Mouse (Mus musculus) spleen, adult 12 weeks (tissue): ENCODE data around the gene Klrb1c.
"Not testable (repeated sequence)": the region's sequence is repeated elsewhere in the genome, so short reads cannot be mapped to it uniquely, and the experiment has no call there.

Experiments
- DNase-seq: peaks from one replicate; pipeline ENCODE4 v3.0.0; 2022; ENCODE audit warnings: low spot score

The Klrb1c gene

DNA sequence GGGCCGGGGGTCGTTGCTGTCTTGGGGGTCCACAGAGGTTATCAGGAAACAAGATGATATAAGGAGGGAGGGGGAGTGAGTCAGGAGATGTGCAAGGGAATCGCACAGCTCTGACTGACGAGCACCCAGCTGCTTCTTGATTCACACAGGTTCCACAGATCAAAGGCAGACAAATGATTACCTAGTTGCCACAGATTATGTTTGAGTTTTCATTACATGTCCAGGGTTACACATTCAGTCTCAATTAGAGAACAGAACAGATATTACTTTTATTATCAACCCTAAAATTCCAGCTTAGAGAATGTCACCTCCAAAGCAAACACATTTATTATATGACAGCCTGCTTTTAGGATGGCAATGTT is 33.6 kb downstream of the Klrb1c start:
- DNase-seq: not testable (repeated sequence)

DNA sequence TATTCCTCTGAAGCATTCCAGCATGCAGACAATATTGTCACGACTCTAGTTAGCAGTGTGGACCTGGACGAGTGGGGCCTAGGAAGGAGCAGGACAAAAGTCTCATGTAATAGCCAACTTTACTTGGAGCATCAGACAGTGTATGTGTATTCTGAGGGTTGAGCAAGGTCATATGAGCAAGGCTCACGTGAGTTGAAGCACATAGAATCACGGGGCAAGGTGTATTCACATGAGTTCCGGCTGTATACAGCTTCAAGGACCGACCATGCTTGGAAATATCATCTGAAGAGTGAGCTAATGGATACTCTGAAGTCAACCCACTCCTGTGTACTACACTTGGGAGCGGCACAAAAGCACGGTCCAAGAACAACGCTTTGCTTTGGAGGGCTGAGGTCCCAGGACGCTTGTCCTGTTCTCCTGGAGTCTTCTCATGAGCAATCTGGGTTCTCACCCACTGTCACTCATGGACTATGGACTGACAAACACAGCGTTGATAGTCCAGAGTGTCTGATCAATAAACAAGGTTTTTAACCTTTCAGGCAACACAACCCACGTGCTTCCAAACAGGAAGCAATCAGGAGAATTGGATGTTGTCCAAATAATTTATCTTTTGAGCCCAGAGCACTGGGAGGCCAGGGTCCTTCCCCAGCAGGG is 34.1 kb downstream of the Klrb1c start:
- DNase-seq: not testable (repeated sequence)

DNA sequence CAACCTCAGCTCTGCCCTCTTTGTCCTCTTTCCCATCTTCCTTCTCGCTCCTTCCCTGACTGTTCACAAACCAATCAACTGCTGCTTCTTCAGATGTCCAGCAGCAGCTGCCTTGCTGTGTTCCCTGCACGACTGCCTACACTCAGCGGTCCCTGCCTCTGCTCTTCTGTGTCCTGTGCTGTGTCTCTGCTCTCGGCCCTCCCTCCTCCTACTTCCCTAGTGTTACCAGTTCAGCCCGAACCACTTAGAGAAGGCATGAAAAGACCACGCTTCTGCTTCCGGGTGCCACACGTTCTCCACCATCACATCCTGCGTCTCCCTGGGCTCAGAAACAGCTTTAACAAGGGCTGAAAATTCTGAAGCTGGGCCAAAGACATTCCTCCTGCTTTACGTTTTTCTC is 34.8 kb downstream of the Klrb1c start:
- DNase-seq: not testable (repeated sequence)

DNA sequence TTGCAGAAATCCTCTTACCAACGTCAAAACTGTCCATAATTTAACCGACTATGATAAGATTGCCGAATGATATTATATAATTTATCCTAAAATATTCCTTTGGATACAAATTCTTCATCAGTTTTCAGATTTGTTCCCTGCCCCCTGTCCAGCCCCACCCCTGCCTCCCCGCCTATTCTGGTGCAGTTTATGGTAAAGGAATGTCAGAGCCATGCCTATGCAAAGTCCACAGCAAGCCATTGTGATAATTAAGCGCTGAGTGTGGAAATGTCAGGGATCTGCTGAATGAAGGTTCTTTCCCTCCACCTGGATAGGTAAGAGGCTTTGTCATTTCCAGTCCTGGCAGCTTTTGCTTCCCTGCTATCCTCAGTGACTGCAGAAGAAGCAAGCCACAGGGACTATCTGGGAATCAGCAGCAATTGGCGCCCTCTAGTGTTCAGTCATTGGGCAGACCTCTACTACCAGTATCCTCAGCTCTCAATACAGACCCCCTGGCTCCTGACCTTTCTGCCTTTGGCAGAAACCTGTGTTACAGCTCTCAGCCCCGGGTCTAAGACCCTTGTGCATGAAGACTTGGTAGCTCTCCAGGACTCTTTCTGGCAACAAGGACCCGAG is 35.3 kb downstream of the Klrb1c start:
- peak; percentile 31 for DNase-seq

DNA sequence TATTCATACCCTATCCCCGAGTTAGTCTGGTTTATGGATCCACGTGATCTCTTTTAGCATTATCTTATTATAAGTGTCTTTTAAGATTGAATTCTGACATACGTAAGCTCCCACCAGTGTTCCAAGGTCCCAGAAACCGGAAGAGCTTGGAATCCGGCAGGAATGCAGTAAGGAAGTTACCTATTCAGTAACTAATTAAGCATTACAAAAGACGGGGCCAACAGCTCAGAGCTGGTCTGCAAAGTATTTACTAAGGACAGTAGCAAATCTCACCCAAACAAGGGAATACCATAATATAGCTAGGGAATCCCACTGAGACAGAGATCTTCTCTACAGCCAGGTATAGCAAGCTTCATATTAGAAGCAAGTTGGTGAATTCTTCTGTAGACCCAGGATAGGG is 42.0 kb downstream of the Klrb1c start:
- not testable (repeated sequence) for DNase-seq

DNA sequence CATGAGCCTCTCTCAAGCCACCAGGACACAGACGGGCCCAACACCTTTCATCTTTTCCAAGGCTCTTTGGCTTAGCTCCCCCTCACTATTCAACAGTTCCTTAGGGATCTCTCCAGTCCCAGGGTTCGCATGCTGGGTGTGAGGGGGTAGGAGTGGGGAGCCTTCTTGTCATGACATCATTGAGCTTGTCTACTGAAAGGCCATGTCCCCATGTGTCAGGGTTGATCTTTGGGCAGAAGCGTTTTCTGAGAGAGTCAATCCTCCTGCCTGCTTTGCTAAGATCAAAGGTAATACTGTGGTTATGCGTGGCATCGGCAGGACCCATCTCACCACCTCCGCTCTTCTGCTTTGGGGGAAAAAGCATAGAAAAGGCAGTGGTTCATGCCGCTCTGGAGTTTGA is 51.6 kb downstream of the Klrb1c start:
- DNase-seq: no peak

DNA sequence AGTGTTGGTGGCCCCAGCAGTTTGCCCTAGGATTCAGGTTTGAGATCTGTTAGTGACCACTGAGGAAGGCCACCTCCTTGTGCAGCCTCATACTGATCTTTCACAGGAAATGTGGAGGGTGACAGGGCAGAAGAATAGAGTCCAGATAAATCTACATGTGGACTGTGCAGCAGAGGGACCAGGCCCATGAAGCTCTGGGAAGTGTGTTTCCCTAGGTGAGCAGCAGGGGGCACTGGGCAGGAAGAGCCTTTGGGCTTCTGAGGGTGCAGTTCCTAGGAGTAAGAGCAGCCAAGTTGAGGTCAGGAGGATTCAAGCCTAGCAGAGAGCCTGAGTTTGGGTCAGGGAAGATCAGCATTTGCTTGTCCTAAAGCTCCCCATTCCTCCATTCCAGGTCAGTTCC is 52.9 kb downstream of the Klrb1c start:
- no peak for DNase-seq

DNA sequence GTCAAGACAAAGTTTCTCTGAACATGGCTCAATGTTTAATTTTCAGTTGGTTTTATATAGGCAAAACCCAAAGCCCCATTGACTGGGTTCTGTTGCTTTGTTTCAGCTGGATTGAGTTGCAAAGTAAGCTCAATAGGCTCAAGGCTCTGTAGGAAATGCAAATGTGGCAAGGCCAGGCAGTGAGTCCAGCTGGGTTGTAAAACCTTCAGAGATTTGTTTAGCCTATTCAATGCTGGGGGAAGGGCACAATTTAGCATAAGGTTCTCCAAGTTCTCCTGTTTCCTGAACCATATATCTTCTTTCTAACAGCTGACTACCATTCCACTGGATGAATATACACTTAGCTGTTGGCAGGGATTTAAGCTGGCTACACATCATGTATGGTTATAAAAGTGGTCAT is 54.1 kb downstream of the Klrb1c start:
- DNase-seq: no peak

DNA sequence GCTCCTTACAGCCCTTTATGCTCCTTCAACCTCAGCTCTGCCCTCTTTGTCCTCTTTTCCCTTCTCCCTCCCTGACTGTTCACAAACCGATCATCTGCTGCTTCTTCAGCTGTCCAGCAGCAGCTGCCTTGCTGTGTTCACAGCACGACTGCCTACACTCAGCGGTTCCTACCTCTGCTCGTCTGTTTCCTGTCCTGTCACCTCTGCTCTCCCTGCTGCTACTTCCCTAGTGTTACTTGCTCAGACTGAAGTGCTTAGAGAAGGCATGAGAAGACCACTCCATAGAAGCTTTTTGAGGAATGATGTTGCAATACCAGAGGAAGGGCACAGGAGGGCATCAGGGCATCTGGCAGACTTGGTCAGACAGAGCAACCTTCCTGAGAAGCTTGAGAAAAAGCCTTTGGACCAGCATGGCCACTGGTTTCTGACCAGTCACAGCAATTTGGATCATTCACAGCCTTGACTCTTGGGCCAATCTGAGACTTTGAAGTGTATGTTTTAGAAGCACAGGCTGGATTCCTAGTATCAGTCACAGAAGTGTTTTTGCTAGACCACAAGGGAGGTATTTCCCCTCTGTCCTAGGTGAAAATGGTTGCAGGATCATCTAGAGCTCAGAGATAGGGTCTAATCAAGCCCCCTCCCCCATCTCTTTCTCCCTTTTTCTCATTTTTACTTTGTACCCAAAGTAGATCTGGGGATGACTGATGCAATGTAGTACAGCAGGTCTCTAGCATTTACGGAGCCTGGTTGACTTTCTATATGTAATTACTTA is 54.9 kb downstream of the Klrb1c start:
- no peak for DNase-seq

DNA sequence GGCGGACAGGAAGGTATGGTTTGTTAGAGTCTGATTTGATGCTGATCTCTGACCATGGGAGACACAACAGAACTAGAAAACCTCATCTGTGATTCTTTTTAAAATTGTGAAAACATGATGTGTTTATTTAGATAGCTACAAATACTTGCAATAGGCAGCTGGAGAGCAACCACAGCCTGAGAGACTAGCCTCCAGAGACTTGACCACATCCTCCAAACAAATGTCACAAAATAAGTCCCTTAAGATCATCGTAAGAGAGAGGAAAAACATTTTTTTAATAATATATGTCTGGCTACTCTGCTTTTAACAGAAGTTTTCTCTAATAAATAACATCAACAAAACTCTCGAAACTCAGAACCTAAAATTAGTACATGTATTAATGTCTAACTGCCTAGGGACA is 57.0 kb downstream of the Klrb1c start:
- no peak for DNase-seq
